Mouse (Mus musculus) Patski (cell line): Measurements from ENCODE around the gene Cux1. TPM values are rescaled to one million over a fixed set of nuclear protein-coding genes. Genes with fewer than 3 reads are reported as not detected.

ENCODE experiments used
- ATAC-seq: fragments of 100-300 bp; one replicate; pipeline ENCODE4 v1.8.0; 2021
- CTCF ChIA-PET: fragments of 350-600 bp; sonication (Branson Sonifier 250); formaldehyde crosslinking; loops from one replicate; lab custom pipeline; 2022; ENCODE audit warnings: inconsistent platforms; lab: Charles Lee
- POLR2A ChIA-PET: fragments of 350-600 bp; sonication (Branson Sonifier 250); formaldehyde crosslinking; loops from one replicate; lab custom pipeline; 2022; ENCODE audit warnings: antibody characterized with exemption, inconsistent platforms; lab: Charles Lee
- DNase-seq: peaks from one replicate; pipeline ENCODE4 v3.0.0-alpha.2; 2011; ENCODE audit warnings: low read depth, low spot score
- H3K27me3 ChIP-seq: fragments of 371-371 bp; one replicate; pipeline ENCODE4 v1.5.1; 2021
- CTCF ChIP-seq: fragments of 100-300 bp; IDR thresholded peaks from one replicate; pipeline ENCODE4 v1.5.1; 2021
- in situ Hi-C: fragments of 300-500 bp; cut with MboI; formaldehyde crosslinking; loops from 3 replicates; pipeline ENCODE4 v1.11.1; 2018; ENCODE audit warnings: low pct_unique_long_range_greater_than_20kb, mixed read lengths
- polyA plus RNA-seq: library from polyadenylated mRNA; unstranded; gene quantifications from one replicate; pipeline ENCODE4 v1.2.3, GENCODE M21; 2021

Gene Cux1
- polyA plus RNA-seq, 1 experiment from 2014 or later = 166 TPM

- TF ChIP-seq CTCF = no peak
Observed at GRCm38 (mm10) chr5:136469301-136469700, 98.0 kb downstream of the Cux1 start.

DNA sequence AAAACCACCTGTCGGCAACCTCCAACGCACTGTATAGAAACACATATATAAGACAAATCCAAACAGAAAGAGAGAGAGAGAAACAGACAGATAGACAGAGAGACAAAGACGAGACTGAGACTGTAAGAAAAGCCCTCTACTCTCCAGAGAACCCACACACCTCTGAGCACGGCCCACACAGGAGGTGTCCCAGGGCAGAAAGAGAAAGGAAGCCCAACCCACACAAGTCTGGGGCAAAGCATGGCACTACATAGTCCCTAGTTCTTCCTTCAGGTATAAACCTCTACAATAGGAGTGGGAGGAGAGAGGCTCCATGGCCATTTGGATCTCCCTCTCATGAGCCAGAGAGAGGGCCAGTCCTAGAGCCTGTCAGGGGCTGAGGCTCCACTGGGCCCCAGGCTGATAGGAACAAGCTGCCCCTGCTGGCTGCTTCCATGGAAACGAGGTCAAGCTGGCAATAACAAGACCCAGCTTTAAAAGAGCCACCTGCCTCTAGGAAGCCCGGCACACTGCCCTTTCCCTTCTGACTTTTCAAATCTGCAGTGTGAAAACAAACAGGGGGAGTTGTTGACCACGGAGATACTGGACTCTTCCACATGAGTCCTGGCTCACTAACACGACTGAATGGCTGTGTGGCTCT is 99.8 kb downstream of the Cux1 start:
- TF ChIP-seq CTCF = no peak
- in situ Hi-C loops = loop anchor here (5.0 kb wide), 1 partner anchor 185 kb away; no protein-coding TSS in a partner anchor
- ChIA-PET CTCF (interaction anchor here (0.7 to 3.3 kb wide), 6 partner anchors 12 to 211 kb away, joined by 3 to 14 read pairs (median 4); no protein-coding TSS in a partner anchor), POLR2A (interaction anchor here (1.1 kb wide), 1 partner anchor 99 kb away, joined by 3 read pairs; no protein-coding TSS in a partner anchor)
- DNase-seq (no peak), ATAC-seq (no peak)
- no peaks in the 10 kb centered on the region for H3K27me3 ChIP-seq

More at GRCm38 (mm10) chr5:136469301-136469700, 98.0 kb downstream of the Cux1 start:
- no peaks in the 10 kb centered on the region for H3K27me3 ChIP-seq
- ATAC-seq = no peak
- ChIA-PET POLR2A (interaction anchor here (0.9 to 1.3 kb wide), 3 partner anchors 27 to 95 kb away, joined by 3 read pairs; no protein-coding TSS in a partner anchor), CTCF (interaction anchor here (1.0 to 3.3 kb wide), 10 partner anchors 9 to 188 kb away, joined by 3 to 13 read pairs (median 4); no protein-coding TSS in a partner anchor)
- DNase-seq = no peak
- in situ Hi-C loops = loop anchor here (5.0 kb wide), 1 partner anchor 187 kb away; no protein-coding TSS in a partner anchor

GRCm38 (mm10) chr5:136465770-136466406 is 101.4 kb downstream of the Cux1 start:
- ChIA-PET POLR2A (interaction anchor here (0.7 to 1.0 kb wide), 2 partner anchors 14 to 99 kb away, joined by 3 to 6 read pairs; no protein-coding TSS in a partner anchor), CTCF (interaction anchor here (0.6 to 3.7 kb wide), 14 partner anchors 9 to 186 kb away, joined by 3 to 14 read pairs (median 4); no protein-coding TSS in a partner anchor)
- peak; percentile 21 for TF ChIP-seq CTCF
- DNase-seq (peak; percentile 96), ATAC-seq (peak; percentile 74)
- H3K27me3 ChIP-seq = no peaks in the 10 kb centered on the region
- in situ Hi-C loops = loop anchor here (5.0 kb wide), 1 partner anchor 184 kb away; no protein-coding TSS in a partner anchor

DNA sequence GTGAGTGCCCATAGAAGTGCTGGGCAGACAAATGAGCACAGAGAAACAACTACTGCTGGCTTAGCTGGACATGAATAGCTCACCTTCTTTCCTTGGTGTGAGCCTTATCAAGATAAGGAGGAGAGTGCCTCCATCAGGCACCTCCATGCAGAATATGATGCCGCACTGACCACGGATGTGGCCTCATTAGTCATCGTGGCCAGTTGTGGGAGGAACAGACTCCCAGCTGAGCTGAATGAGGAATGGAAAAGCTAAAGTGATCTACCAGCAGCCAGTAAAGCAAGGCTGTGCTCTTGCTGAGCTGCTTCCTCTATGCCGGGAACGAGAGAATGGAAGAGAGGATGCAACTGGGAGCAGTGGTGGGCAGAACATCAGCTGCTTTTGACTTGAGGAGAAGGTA is 101.9 kb downstream of the Cux1 start:
- ChIA-PET POLR2A (interaction anchor here (0.6 to 2.2 kb wide), 5 partner anchors 14 to 100 kb away, joined by 3 to 7 read pairs (median 3); no protein-coding TSS in a partner anchor), CTCF (interaction anchor here (0.6 to 3.7 kb wide), 16 partner anchors 9 to 188 kb away, joined by 3 to 14 read pairs (median 4); no protein-coding TSS in a partner anchor)
- DNase-seq (peak; percentile 75), ATAC-seq (peak; percentile 76)
- in situ Hi-C loops = loop anchor here (5.0 kb wide), 1 partner anchor 183 kb away; no protein-coding TSS in a partner anchor
- peak; percentile 64 for TF ChIP-seq CTCF
- no peaks in the 10 kb centered on the region for H3K27me3 ChIP-seq

GRCm38 (mm10) chr5:136464849-136465248 is 102.4 kb downstream of the Cux1 start:
- in situ Hi-C loops = loop anchor here (5.0 kb wide), 1 partner anchor 183 kb away; no protein-coding TSS in a partner anchor
- H3K27me3 ChIP-seq = no peaks in the 10 kb centered on the region
- ATAC-seq (no peak), DNase-seq (no peak)
- ChIA-PET POLR2A (interaction anchor here (0.6 to 2.2 kb wide), 6 partner anchors 14 to 196 kb away, joined by 3 to 7 read pairs (median 3); no protein-coding TSS in a partner anchor), CTCF (interaction anchor here (0.6 to 3.7 kb wide), 18 partner anchors 10 to 188 kb away, joined by 3 to 14 read pairs (median 4); no protein-coding TSS in a partner anchor)
- no peak for TF ChIP-seq CTCF

DNA sequence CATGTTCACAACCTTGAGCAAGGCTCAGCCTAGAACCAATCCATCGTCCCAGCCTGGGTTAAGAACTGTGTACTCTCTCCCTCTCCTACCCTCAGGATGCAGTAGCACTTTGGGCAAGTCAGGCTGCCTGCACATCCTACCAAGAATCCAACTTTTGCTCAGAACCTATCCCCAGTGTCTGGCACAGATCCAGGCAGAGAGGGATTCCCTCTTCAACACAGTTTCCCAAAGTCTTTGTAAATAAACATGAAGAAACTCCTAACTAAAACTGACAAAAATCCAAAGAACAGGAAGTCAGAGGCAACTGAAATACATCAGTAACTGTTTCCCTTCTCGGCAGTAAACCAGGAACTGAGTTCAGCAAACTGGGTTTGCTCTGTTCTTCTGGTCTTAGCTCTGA is 103.2 kb downstream of the Cux1 start:
- in situ Hi-C loops = no loop called here
- ATAC-seq = no peak
- no peak for TF ChIP-seq CTCF
- POLR2A ChIA-PET = interaction anchor here (1.0 to 2.2 kb wide), 7 partner anchors 12 to 152 kb away, joined by 3 to 7 read pairs (median 3); no protein-coding TSS in a partner anchor
- DNase-seq = no peak
- H3K27me3 ChIP-seq = no peaks in the 10 kb centered on the region
- CTCF ChIA-PET = interaction anchor here (0.9 to 3.7 kb wide), 12 partner anchors 10 to 187 kb away, joined by 3 to 13 read pairs (median 4); no protein-coding TSS in a partner anchor

GRCm38 (mm10) chr5:136462613-136463012 is 104.7 kb downstream of the Cux1 start:
- ATAC-seq = no peak
- ChIA-PET POLR2A (interaction anchor here (1.2 kb wide), 1 partner anchor 151 kb away, joined by 4 read pairs; no protein-coding TSS in a partner anchor), CTCF (interaction anchor here (1.2 to 1.4 kb wide), 2 partner anchors 13 to 16 kb away, joined by 3 read pairs; no protein-coding TSS in a partner anchor)
- TF ChIP-seq CTCF = no peak
- no peaks in the 10 kb centered on the region for H3K27me3 ChIP-seq
- in situ Hi-C loops = no loop called here
- DNase-seq = no peak

GRCm38 (mm10) chr5:136459901-136460300 is 107.4 kb downstream of the Cux1 start:
- no peak for TF ChIP-seq CTCF
- ChIA-PET CTCF (no interaction called here), POLR2A (no interaction called here)
- in situ Hi-C loops = no loop called here
- ATAC-seq (no peak), DNase-seq (no peak)
- no peaks in the 10 kb centered on the region for H3K27me3 ChIP-seq

GRCm38 (mm10) chr5:136458893-136459499 is 108.3 kb downstream of the Cux1 start:
- ChIA-PET CTCF (interaction anchor here (1.3 kb wide), 1 partner anchor 32 kb away, joined by 3 read pairs; no protein-coding TSS in a partner anchor), POLR2A (interaction anchor here (0.6 to 1.5 kb wide), 4 partner anchors 30 to 144 kb away, joined by 3 to 4 read pairs (median 3); no protein-coding TSS in a partner anchor)
- TF ChIP-seq CTCF = no peak
- H3K27me3 ChIP-seq = no peaks in the 10 kb centered on the region
- ATAC-seq (no peak), DNase-seq (no peak)
- in situ Hi-C loops = no loop called here
